Mouse (Mus musculus): ENCODE data around the gene Arl5c.
A peak's percentile ranks its signal among the peaks of the same experiment; 100 is the strongest.
"Not testable (repeated sequence)": the region's sequence is repeated elsewhere in the genome, so short reads cannot be mapped to it uniquely, and the experiment has no call there.

Gene Arl5c

GRCm38 (mm10) chr11:97960907-97961306 lies 35.1 kb downstream of the Arl5c start:
- no peak for DNase-seq (ENCODE audit: low read depth, low spot score)

- no peak for DNase-seq (ENCODE audit: low read depth, low spot score)
Observed at GRCm38 (mm10) chr11:97959300-97959680, 36.7 kb downstream of the Arl5c start.

- no peak for DNase-seq (ENCODE audit: low read depth, low spot score)
Observed at GRCm38 (mm10) chr11:97958641-97959299, 37.2 kb downstream of the Arl5c start.

DNA sequence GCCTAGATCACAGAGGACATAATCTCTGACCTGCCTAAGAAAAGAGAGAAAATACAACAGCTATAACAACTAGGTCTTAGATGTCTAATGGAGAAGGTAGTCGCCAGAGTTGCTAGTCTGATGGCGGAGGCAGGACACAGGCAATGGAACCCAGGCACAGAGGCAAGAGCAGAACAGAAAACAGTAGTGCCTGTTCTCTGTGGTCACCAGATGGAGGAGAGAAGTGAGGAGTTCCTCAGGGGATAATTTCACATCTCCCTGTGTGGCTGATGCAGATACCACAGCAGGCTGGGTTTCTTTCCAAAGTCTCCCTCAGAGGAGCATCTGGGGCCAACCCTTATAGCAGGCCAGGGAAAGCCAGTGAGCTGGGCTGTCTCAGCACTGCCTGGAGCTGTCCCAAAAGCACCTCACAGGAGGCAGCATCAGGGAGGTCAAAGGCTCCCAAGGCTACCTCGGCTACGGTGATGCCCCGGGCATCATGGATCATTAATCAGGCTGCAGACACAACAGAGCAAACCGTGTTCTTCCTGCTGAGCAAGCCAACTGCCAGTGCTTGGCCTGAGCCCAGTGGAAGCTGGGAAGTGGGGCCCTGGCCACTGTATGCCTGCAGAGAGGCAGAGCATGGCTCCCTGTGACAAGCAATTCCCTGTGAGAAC lies 38.9 kb downstream of the Arl5c start:
- peak; percentile 8 for DNase-seq (ENCODE audit: low read depth, low spot score)

DNA sequence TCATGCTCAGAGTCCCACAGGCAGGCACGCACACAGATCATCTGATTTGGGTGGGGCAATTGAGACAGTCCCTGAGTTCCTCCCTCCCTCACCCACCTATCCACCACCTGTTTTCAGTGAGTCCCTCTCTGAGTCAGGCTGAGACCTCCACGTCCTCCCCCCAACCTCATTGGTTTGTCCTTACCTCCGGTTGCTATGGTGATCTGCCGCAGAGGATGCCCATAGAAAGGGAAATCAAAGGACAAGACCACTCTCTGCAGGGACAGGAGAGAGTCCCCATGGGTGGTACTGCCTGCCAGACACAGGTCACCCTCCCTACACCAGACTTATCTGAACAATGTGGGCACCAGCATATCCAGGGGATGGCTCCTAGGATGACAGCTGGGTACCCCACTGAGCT lies 40.1 kb downstream of the Arl5c start:
- DNase-seq (ENCODE audit: low read depth, low spot score), result no peak

DNA sequence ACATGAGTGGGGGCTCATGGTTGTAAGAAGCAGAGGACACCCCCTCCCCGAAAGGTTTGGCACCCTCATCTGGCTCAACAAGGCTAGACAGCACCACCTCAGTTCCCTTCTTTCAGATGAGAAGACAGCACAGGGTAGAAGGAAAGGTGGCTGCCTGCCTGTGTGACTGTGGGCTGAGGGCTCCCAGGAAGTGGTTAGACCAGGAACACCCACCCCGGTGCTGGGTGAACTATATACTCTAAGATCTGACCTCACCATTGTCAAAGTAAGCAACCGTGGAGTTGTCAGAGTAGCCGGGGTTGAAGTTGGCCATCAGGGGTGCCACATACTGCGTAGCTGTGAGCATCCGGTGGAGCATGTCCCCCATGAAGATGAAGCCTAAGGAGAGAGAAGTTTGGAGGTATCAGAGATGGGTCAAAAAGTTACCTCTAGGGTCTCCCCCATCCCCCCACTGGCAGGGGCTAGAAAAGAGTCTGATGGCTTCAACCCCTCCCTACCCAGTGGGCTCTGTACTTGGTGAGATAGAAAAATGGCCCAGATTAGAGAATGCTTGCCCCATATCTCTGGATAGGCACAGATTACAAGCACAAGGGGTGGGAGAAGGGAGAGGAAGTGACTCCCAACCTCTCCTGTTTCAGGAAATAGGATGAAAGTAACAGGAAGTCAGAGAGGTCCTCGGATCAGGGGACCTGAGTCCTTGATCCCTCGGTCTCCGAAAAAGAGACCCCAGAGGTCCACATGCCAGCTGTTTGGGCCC lies 40.7 kb downstream of the Arl5c start:
- no peak for DNase-seq (ENCODE audit: low read depth, low spot score)

- no peak for DNase-seq (ENCODE audit: low read depth, low spot score)
Observed at GRCm38 (mm10) chr11:97954469-97955141, 41.4 kb downstream of the Arl5c start.

- no peak for DNase-seq (ENCODE audit: low read depth, low spot score)
Observed at GRCm38 (mm10) chr11:97953939-97954275, 42.1 kb downstream of the Arl5c start.

- no peak for DNase-seq (ENCODE audit: low read depth, low spot score)
Observed at GRCm38 (mm10) chr11:97953179-97953938, 42.6 kb downstream of the Arl5c start.

DNA sequence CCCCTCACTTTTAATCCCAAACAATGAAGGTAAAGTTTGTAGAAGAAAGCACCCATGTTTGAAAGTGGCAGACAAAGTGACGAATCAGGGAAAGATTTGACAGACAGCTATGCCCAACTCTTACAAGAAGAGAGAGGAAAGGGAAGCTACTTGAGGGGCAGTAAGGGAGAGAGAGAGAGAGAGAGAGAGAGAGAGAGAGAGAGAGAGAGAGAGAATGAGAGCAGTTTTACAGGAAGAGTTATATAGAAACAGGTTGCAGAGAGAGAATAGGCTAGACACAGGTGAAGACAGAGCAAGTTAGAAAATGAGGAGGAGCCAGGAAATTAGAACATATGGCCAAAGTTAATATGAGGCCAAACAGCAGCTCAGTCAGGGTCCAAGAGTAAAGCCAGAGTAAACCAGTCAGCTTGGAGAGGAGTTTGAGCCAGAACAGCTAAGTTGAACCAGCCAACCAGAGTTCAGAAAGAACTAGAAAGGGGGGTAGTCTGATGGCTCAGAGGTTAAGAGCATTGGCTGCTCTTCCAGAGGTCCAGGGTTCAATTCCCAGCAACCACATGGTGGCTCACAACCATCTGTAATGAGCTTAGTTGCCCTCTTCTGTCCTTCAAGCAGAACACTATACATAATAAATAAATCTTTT lies 43.5 kb downstream of the Arl5c start:
- no peak for DNase-seq (ENCODE audit: low read depth, low spot score)

GRCm38 (mm10) chr11:97949703-97950475 lies 46.1 kb downstream of the Arl5c start:
- peak; percentile 8 for DNase-seq (ENCODE audit: low read depth, low spot score)

GRCm38 (mm10) chr11:97947426-97947825 lies 48.6 kb downstream of the Arl5c start:
- peak; percentile 14 for DNase-seq (ENCODE audit: low read depth, low spot score)

GRCm38 (mm10) chr11:97945738-97946289 lies 50.2 kb downstream of the Arl5c start:
- not testable (repeated sequence) for DNase-seq (ENCODE audit: low read depth, low spot score)

DNA sequence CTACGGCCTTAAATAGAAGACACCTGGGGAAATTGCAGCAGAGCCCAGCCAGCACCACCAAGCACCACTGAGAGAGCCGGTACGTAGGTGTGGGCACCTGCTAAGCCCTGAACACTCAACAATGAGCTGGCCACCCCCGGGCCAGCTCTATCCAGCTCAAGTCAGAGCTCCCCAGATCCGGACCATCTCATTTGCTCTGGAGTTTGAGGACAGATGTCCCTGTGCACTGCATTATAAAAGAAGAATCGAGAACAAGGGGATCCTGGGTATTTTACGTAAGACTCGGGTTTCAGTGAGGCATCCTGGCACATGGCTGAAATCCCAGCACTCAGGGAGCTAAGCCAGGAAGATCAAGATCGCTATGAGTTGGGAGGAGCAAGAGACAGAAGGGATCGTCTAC lies 51.0 kb downstream of the Arl5c start:
- no peak for DNase-seq (ENCODE audit: low read depth, low spot score)

GRCm38 (mm10) chr11:97943256-97943655 lies 52.7 kb downstream of the Arl5c start:
- DNase-seq (ENCODE audit: low read depth, low spot score), result no peak

GRCm38 (mm10) chr11:97942420-97943111 lies 53.4 kb downstream of the Arl5c start:
- DNase-seq (ENCODE audit: low read depth, low spot score), result no peak
